Mouse (Mus musculus): Measurements from ENCODE around the gene Abcg4.
A peak's percentile ranks its signal among the peaks of the same experiment; 100 is the strongest.
"Not testable (repeated sequence)": the region's sequence is repeated elsewhere in the genome, so short reads cannot be mapped to it uniquely, and the experiment has no call there.

Abcg4 gene

DNA sequence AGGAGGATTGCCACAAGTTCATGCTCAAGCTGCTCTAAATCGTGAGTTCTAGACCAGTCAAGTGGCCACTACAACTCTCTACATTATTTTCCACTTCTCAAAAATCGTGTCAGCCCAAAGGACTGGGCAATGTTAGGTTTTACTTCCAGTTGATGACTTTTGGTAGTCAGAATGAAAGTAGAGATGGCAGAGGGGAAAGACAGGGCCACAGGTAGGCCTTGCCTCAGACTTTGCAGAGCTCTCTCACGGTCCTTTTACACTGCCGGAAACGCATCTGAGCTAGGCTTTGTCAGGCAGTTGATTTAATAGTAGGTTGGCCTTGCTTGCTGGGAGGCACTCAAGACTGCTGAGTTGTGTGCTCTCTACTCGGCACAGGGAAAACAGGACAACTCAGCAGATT lies 35.7 kb upstream of the Abcg4 start:
- Histone ChIP-seq H3K9me3 (ENCODE audit: low read length) (no peaks in the 10 kb centered on the region), H3K4me3 (replicated peaks; ENCODE audit: low read length) (no peak overlapping the region), H3K36me3 (ENCODE audit: insufficient read depth, low read length) (peaks cover 13% of the 10 kb centered on the region), H3K4me1 (replicated peaks; ENCODE audit: low read depth, low read length) (peaks cover 47% of the 10 kb centered on the region), H3K27me3 (ENCODE audit: insufficient read depth, low read length) (peaks cover 6% of the 10 kb centered on the region)
- TF ChIP-seq POU5F1 (IDR thresholded peaks at IDR 0.05; ENCODE audit: borderline replicate concordance, low read length) (no peak), NANOG (IDR thresholded peaks at IDR 0.05; ENCODE audit: borderline replicate concordance, low read length) (no peak), CTCF (conservative IDR thresholded peaks at IDR 0.05; ENCODE audit: low read length) (no peak)

DNA sequence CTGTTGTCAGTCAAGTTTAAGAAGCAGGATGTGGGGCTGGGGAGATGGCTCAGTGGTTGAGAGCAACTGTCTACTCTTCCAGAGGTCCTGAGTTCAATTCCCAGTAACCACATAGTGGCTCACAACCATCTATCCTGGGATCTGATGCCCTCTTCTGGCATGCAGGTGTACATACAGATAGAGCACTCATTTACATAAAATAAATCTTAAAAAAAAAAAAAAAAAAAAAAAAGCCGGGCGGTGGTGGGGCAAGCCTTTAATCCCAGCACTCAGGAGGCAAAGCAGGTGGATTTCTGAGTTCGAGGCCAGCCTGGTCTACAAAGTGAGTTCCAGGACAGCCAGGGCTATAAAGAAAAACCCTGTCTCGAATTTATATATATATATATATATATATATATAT lies 35.2 kb upstream of the Abcg4 start:
- peaks cover 11% of the 10 kb centered on the region for H3K27me3 ChIP-seq (ENCODE audit: insufficient read depth, low read length)
- not testable (repeated sequence) for H3K9me3 ChIP-seq (ENCODE audit: low read length); H3K4me3 ChIP-seq (replicated peaks; ENCODE audit: low read length); H3K36me3 ChIP-seq (ENCODE audit: insufficient read depth, low read length)
- peaks cover 52% of the 10 kb centered on the region for H3K4me1 ChIP-seq (replicated peaks; ENCODE audit: low read depth, low read length)

DNA sequence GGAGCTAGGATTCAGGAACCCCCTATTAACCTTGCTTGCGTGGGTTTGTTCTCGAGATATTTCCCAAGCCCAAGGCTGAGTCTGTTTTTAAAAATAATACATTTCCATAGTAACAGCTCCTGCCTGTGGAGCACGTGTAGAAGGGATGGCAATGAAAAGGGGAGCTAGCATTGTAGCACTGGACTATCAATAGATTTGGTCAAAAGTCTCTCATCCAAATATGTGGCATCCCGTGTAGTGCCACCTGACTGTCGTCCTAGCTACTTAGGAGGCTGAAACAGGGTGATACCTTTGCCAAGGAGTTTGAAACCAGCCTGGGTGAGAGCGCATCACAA lies 32.4 kb upstream of the Abcg4 start:
- peaks cover 13% of the 10 kb centered on the region for H3K36me3 ChIP-seq (ENCODE audit: insufficient read depth, low read length)
- no peak for TF ChIP-seq POU5F1 (IDR thresholded peaks at IDR 0.05; ENCODE audit: borderline replicate concordance, low read length)
- TF ChIP-seq NANOG (IDR thresholded peaks at IDR 0.05; ENCODE audit: borderline replicate concordance, low read length), result no peak
- TF ChIP-seq CTCF (conservative IDR thresholded peaks at IDR 0.05; ENCODE audit: low read length), result no peak
- H3K4me3 ChIP-seq (replicated peaks; ENCODE audit: low read length), result peak overlapping the region; percentile 97
- H3K9me3 ChIP-seq (ENCODE audit: low read length), result no peaks in the 10 kb centered on the region
- peaks cover 65% of the 10 kb centered on the region for H3K4me1 ChIP-seq (replicated peaks; ENCODE audit: low read depth, low read length)
- peaks cover 38% of the 10 kb centered on the region for H3K27me3 ChIP-seq (ENCODE audit: insufficient read depth, low read length)

DNA sequence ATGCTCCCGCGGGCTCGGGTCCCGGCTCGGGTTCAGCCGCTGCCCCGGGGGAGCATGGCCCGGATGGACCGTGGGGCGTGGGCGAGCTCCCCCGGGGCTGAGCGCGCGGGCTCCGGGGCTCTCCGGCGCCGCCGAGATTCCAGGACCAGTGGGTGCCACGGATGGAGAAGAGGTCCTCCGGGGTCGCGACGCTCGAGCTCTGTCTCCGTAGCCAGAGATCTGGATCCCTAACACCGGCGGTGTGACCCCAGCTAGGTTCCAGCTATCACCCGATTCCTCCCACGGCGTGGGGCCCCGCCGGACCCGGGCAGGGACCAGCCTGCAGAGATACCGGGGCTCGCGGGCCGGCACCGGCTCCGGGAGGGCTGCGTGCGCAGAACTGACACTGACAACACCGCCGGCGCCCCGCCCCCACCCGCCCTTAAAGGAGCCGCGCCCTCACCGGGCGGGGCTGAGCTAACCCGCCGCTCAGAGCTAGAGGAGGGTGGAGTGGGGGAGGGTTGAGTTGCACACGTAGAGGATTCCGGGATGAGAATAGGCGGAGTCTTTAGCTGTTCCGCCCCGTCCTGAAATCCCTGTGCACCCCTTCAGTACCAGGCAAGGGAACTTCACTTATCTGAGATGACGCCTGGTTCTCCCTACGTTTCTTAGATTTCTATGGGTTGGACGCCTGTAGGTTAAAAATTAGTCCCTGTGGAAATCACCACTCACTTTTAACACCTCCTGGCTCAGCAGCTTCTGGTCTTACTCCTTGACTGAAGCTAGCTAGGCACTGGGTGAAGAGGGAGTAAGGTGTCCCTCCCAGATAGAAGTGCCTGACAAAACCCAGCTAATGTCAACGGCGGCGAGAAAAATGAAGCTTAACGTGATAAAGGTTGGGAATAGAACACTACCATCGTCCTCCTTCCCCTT lies 31.7 kb upstream of the Abcg4 start, which contains the start of gene C2cd2l:
TSS of gene C2cd2l (minus strand) at position 399 of the 912 bp plus-strand sequence.
- peaks cover 65% of the 10 kb centered on the region for H3K4me1 ChIP-seq (replicated peaks; ENCODE audit: low read depth, low read length)
- peaks cover 19% of the 10 kb centered on the region for H3K36me3 ChIP-seq (ENCODE audit: insufficient read depth, low read length)
- peaks cover 45% of the 10 kb centered on the region for H3K27me3 ChIP-seq (ENCODE audit: insufficient read depth, low read length)
- no peaks in the 10 kb centered on the region for H3K9me3 ChIP-seq (ENCODE audit: low read length)
- TF ChIP-seq POU5F1 (IDR thresholded peaks at IDR 0.05; ENCODE audit: borderline replicate concordance, low read length), result no peak
- TF ChIP-seq CTCF (conservative IDR thresholded peaks at IDR 0.05; ENCODE audit: low read length), result no peak
- no peak for TF ChIP-seq NANOG (IDR thresholded peaks at IDR 0.05; ENCODE audit: borderline replicate concordance, low read length)
- peak within 1 kb of the TSS; percentile 97 for H3K4me3 ChIP-seq (replicated peaks; ENCODE audit: low read length)

DNA sequence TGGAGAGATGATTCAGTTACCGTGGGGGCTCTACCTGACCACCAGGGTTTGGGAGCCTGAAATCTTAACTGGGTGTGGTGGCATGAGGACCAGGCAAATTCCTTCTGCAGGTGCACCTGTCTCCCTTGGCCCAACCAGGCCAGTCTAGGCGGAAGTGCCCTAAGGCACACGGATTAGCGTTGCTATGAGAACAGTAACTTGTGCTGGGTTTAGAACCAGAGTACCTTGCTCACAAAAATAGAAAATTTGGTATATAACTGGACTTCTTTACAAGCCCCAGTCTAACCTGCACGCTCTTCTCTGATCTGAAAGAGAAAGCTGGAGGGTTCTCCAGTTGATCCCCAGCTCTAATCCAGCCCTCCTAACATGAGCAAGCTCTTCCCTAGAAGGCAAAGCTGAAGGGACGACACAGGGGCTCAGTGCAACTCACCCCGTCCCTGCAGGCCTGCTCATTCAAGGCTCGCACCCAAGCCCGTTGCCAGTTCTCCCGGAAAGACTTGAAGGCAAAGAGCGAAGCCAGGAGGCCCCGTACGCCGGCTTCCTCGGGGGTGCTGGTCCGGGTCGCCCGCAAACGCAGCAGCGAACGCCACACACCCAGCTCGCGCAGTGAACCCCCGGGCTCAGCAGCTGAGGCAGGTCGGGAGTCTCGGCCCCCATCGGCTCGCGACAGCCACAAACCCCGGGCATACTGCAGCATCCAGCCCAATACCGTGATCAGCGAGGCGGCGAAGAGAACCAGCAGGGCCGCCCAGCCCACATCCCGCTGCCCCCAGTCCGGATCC lies 30.9 kb upstream of the Abcg4 start:
- Histone ChIP-seq H3K36me3 (ENCODE audit: insufficient read depth, low read length) (peaks cover 28% of the 10 kb centered on the region), H3K4me3 (replicated peaks; ENCODE audit: low read length) (peak overlapping the region; percentile 97), H3K9me3 (ENCODE audit: low read length) (no peaks in the 10 kb centered on the region), H3K27me3 (ENCODE audit: insufficient read depth, low read length) (peaks cover 53% of the 10 kb centered on the region), H3K4me1 (replicated peaks; ENCODE audit: low read depth, low read length) (peaks cover 69% of the 10 kb centered on the region)
- TF ChIP-seq CTCF (conservative IDR thresholded peaks at IDR 0.05; ENCODE audit: low read length) (no peak), NANOG (IDR thresholded peaks at IDR 0.05; ENCODE audit: borderline replicate concordance, low read length) (no peak), POU5F1 (IDR thresholded peaks at IDR 0.05; ENCODE audit: borderline replicate concordance, low read length) (no peak)

DNA sequence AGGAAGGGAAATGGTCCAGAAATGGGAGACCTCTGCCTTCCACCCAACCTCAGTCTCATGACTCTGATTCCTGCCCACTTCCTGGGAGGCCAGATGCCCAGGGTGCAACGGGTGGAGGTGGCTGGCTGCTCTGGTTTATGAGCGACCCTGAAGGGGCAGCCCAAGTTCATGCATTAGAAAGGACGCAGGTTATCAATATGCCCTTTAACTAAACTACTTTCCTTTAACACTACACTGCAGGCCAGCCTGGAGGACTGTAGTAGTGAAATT lies 30.3 kb upstream of the Abcg4 start:
- Histone ChIP-seq H3K4me1 (replicated peaks; ENCODE audit: low read depth, low read length) (peaks cover 71% of the 10 kb centered on the region), H3K9me3 (ENCODE audit: low read length) (no peaks in the 10 kb centered on the region), H3K27me3 (ENCODE audit: insufficient read depth, low read length) (peaks cover 58% of the 10 kb centered on the region), H3K4me3 (replicated peaks; ENCODE audit: low read length) (peak overlapping the region; percentile 97), H3K36me3 (ENCODE audit: insufficient read depth, low read length) (peaks cover 30% of the 10 kb centered on the region)
- no peak for TF ChIP-seq NANOG (IDR thresholded peaks at IDR 0.05; ENCODE audit: borderline replicate concordance, low read length)
- no peak for TF ChIP-seq CTCF (conservative IDR thresholded peaks at IDR 0.05; ENCODE audit: low read length)
- no peak for TF ChIP-seq POU5F1 (IDR thresholded peaks at IDR 0.05; ENCODE audit: borderline replicate concordance, low read length)

DNA sequence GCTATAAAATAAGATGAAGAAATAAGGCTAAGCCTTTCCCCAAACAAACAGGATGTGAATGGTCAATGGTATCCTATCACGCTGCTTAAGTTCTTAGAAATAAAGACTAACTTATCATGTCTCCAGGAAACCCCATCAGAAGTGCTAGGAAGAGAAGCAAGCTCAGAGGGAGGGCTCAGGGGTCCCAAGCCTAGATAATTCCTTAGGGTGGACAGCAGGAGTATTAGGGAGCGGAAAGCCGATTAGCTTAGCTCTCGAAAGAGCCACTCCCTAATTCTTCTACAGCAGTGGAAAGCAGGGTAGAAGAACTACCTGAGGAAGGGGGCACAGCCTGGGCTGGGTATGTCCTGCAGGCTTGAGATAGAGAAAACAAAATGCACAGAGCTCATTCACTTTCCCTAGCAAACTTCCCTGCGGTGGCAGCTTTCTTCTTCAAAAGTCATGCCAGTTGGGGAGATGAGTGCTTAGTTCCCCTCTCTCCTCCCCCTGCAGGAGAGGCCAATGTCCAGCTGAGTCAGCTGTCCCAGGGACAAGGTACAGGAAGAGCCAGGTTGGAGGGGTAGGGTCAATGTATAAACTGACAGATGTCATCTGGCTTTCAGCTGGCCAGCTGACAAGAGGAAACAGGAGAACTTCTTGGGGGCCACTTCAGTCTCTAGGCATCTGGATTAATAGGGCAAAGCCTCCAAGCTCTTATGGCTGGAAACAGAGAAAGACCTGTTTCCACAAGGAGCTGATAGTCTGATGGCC lies 29.8 kb upstream of the Abcg4 start:
- Histone ChIP-seq H3K36me3 (ENCODE audit: insufficient read depth, low read length) (peaks cover 35% of the 10 kb centered on the region), H3K4me1 (replicated peaks; ENCODE audit: low read depth, low read length) (peaks cover 73% of the 10 kb centered on the region), H3K27me3 (ENCODE audit: insufficient read depth, low read length) (peaks cover 64% of the 10 kb centered on the region), H3K4me3 (replicated peaks; ENCODE audit: low read length) (no peak overlapping the region), H3K9me3 (ENCODE audit: low read length) (no peaks in the 10 kb centered on the region)
- no peak for TF ChIP-seq CTCF (conservative IDR thresholded peaks at IDR 0.05; ENCODE audit: low read length)
- TF ChIP-seq POU5F1 (IDR thresholded peaks at IDR 0.05; ENCODE audit: borderline replicate concordance, low read length), result no peak
- TF ChIP-seq NANOG (IDR thresholded peaks at IDR 0.05; ENCODE audit: borderline replicate concordance, low read length), result no peak

DNA sequence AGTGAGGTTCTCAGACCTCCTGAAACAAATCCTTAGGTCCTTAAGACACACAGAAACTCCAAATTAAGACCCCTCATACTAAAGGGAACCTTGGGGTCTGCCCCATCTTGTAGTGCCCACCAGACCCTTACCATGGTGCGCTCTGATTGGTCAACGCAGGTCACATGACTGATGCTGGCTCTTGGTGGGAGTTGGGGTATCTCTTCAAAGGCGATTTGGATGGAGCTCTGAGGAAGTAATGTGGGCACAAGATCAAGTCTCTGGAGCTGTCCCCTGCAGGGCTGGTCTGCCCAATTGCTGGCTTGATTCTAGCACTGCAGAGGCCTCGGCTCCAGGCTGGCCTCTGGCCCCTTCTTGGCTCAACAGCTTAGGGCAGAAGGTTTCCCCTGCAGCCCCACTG lies 29.0 kb upstream of the Abcg4 start:
- H3K9me3 ChIP-seq (ENCODE audit: low read length), result no peaks in the 10 kb centered on the region
- peaks cover 38% of the 10 kb centered on the region for H3K36me3 ChIP-seq (ENCODE audit: insufficient read depth, low read length)
- peaks cover 72% of the 10 kb centered on the region for H3K27me3 ChIP-seq (ENCODE audit: insufficient read depth, low read length)
- TF ChIP-seq POU5F1 (IDR thresholded peaks at IDR 0.05; ENCODE audit: borderline replicate concordance, low read length) (no peak), NANOG (IDR thresholded peaks at IDR 0.05; ENCODE audit: borderline replicate concordance, low read length) (no peak), CTCF (conservative IDR thresholded peaks at IDR 0.05; ENCODE audit: low read length) (no peak)
- no peak overlapping the region for H3K4me3 ChIP-seq (replicated peaks; ENCODE audit: low read length)
- H3K4me1 ChIP-seq (replicated peaks; ENCODE audit: low read depth, low read length), result peaks cover 69% of the 10 kb centered on the region
